Mouse (Mus musculus) embryonic facial prominence, embryonic 15.5 days (tissue): ENCODE measurements around the gene Pigg. TPM values are rescaled to one million over a fixed set of nuclear protein-coding genes. Genes with fewer than 3 reads are reported as not detected.
"Not testable (repeated sequence)": the region's sequence is repeated elsewhere in the genome, so short reads cannot be mapped to it uniquely, and the experiment has no call there.

Experiments
- ATAC-seq: fragments of 200-750 bp; cut with Nextera tagmentation; 2 replicates; pipeline ENCODE4 v1.8.0; 2017; ENCODE audit warnings: low read depth, moderate TSS enrichment; ENCODE audit not compliant: insufficient number of reproducible peaks, low FRiP score, low TSS enrichment
- H3K27ac ChIP-seq: fragments of 300-500 bp; sonication (generic); replicated peaks from 2 replicates; pipeline ENCODE4 v1.5.1; 2015; ENCODE audit warnings: mild to moderate bottlenecking, inconsistent platforms
- H3K27me3 ChIP-seq: fragments of 300-500 bp; sonication (generic); 2 replicates; pipeline ENCODE4 v1.6.1; 2015; ENCODE audit warnings: inconsistent platforms
- H3K36me3 ChIP-seq: fragments of 300-500 bp; sonication (generic); 2 replicates; pipeline ENCODE4 v1.6.1; 2015; ENCODE audit warnings: mild to moderate bottlenecking, inconsistent platforms
- H3K4me1 ChIP-seq: fragments of 300-500 bp; sonication (generic); 2 replicates; pipeline ENCODE4 v1.6.1; 2015; ENCODE audit warnings: inconsistent platforms
- H3K4me2 ChIP-seq: fragments of 300-500 bp; sonication (generic); replicated peaks from 2 replicates; pipeline ENCODE4 v1.6.1; 2015; ENCODE audit warnings: mild to moderate bottlenecking, inconsistent platforms
- H3K4me3 ChIP-seq: fragments of 300-500 bp; sonication (generic); replicated peaks from 2 replicates; pipeline ENCODE4 v1.5.1; 2015; ENCODE audit warnings: mild to moderate bottlenecking, inconsistent platforms
- H3K9ac ChIP-seq: fragments of 300-500 bp; sonication (generic); 2 replicates; pipeline ENCODE4 v1.6.1; 2015; ENCODE audit warnings: inconsistent platforms
- H3K9me3 ChIP-seq: fragments of 300-500 bp; sonication (generic); replicated peaks from 2 replicates; pipeline ENCODE4 v1.6.1; 2016; ENCODE audit warnings: inconsistent platforms
- WGBS: fragments of 180-500 bp; shearing (Covaris S2); methylation state at CpG from one replicate; pipeline ENCODE4 v1.1.7; 2015; 5-methylcytosine and 5-hydroxymethylcytosine counted together
- polyA plus RNA-seq: library from polyadenylated mRNA; unstranded; fragments of >200 nt; fragmentation: Nextera tagmentation; extraction: Ambion mirVana; gene quantifications from 2 replicates; pipeline ENCODE4 v1.2.1, GENCODE M21; 2015

Gene Pigg
- polyA plus RNA-seq = 5.4 and 5.9 TPM in 2 replicates

DNA sequence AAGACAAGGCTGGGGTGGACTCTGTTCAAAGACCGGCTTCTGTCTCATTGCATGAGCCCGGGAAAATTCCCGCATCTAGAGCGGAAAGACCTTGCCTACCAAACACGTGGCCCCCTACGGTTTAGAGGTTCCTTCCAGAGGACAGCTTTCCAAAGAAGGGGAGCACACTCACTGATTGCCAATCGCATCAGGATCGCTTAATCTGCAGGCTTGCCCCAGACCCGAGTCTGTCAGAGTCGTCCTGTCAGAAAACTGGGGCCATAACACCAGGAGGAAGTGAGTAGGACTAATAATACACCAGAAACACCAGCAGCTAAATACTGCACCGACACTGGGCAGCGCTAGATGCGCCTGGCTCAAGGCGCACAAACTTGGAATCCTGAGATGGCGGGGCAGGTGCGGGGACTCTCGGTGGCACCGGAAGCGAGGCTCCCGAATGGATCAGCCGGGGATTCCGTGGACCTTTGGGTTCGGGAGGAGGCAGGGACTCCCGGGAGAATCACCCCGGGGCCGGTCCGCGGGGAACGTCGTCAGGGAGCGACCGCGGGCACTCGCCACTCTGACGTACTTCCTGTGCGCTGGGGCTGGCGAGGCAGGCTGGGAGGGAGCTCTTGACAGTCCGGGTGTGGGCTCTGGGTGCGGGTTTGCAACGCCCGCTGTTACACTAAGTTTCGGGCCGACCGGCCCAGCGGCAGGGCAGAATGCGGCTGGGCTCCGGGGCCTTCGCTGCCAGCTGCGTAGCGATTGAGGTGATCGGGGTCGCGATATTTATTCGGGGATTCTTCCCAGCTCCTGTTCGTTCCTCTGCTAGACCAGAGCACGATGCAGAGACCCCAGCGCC lies at the start of gene Pigg:
Gene Pigg, plus strand, starts transcription at position 386 of the 841 bp plus-strand sequence.
- Histone ChIP-seq H3K36me3 (no peaks in the 10 kb centered on the region), H3K4me3 (peak within 1 kb of the TSS; percentile 82), H3K4me2 (peak within 1 kb of the TSS; percentile 74), H3K9ac (peak within 1 kb of the TSS; percentile 60), H3K4me1 (peaks cover 6% of the 10 kb centered on the region), H3K27me3 (no peaks in the 10 kb centered on the region), H3K9me3 (no peaks in the 10 kb centered on the region), H3K27ac (peak within 1 kb of the TSS; percentile 83)
- under 1% methylated on average over 57 of the region's 57 CpGs for WGBS
- peak; percentile 92 for ATAC-seq

DNA sequence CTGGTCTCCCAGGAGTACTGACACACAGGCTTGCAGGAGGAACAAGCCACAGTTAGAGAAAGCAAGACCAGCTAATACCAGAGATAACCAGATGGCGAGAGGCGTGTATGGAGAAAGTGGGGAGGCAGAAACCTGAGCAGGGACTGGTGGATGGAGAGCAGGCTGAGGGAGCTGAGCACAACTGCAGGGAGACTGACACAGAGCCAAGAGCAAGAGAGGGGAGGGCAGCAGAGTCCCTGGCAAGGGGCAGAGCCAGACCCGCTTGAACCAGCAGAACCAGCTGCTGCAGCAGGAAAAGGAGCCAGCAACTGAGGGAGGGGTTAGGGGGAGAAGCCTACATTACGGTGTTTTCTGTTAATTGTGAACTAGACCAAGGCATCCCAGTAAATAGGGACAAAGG lies 49.7 kb upstream of the Pigg start:
- no peak overlapping the region for H3K9ac ChIP-seq
- H3K27ac ChIP-seq = no peak overlapping the region
- no peaks in the 10 kb centered on the region for H3K36me3 ChIP-seq
- H3K4me2 ChIP-seq = 0 out of 2 replicates have a peak overlapping the region, but pooled peaks have one; percentile 6
- no peaks in the 10 kb centered on the region for H3K9me3 ChIP-seq
- WGBS = 17% methylated on average over 4 of the region's 4 CpGs
- ATAC-seq = peak; percentile 60; the same call in 1 of the 2 replicates
- no peak overlapping the region for H3K4me3 ChIP-seq
- H3K4me1 ChIP-seq = peaks cover 7% of the 10 kb centered on the region; the same call in 1 of the 2 replicates
- no peaks in the 10 kb centered on the region for H3K27me3 ChIP-seq

DNA sequence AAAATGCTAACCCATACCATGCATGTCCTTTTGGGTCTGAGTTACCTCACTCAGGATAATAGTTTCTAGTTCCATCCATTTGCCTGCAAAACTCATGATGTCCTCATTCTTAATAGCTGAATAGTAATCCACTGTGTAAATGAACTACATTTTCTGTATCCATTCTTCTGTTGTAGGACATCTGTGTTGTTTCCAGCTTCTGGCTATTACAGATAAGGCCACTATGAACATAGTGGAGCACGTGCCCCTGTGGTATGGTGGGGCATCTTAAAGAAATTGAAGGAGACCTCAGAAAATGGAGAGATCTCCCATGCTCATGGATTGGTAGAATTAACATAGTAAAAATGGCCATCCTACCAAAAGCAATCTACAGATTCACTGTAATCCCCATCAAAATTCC lies 48.6 kb upstream of the Pigg start:
- H3K9ac ChIP-seq, H3K4me3 ChIP-seq, H3K27ac ChIP-seq, H3K36me3 ChIP-seq, ATAC-seq, H3K4me2 ChIP-seq, H3K9me3 ChIP-seq, H3K27me3 ChIP-seq: not testable (repeated sequence)
- WGBS = 81% methylated on average over 1 of the region's 1 CpGs
- peaks cover 13% of the 10 kb centered on the region for H3K4me1 ChIP-seq

DNA sequence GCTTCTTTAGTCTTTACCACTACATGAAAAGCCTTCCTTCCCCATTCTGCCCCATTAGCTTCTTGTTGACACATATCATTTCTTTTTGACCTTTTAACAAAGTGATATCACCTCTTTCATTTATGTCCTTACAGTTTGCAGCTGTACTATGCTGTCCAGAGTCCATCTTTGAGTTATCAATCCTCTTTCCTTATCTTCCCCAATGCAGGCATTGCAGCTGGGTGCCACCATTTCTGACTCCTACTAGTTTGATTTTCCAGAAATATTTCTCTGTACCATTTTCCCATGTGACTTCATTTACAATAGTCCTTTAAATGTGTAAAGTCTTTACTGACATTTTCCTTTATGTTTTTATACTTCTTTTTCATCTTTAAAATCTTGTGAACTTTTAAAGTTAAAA lies 45.4 kb upstream of the Pigg start:
- H3K9me3 ChIP-seq = no peaks in the 10 kb centered on the region
- no peaks in the 10 kb centered on the region for H3K36me3 ChIP-seq
- no peak overlapping the region for H3K27ac ChIP-seq
- ATAC-seq = no peak
- H3K4me3 ChIP-seq = no peak overlapping the region
- H3K9ac ChIP-seq = no peak overlapping the region
- H3K4me1 ChIP-seq = peaks cover 28% of the 10 kb centered on the region
- H3K27me3 ChIP-seq = no peaks in the 10 kb centered on the region
- no peak overlapping the region for H3K4me2 ChIP-seq

DNA sequence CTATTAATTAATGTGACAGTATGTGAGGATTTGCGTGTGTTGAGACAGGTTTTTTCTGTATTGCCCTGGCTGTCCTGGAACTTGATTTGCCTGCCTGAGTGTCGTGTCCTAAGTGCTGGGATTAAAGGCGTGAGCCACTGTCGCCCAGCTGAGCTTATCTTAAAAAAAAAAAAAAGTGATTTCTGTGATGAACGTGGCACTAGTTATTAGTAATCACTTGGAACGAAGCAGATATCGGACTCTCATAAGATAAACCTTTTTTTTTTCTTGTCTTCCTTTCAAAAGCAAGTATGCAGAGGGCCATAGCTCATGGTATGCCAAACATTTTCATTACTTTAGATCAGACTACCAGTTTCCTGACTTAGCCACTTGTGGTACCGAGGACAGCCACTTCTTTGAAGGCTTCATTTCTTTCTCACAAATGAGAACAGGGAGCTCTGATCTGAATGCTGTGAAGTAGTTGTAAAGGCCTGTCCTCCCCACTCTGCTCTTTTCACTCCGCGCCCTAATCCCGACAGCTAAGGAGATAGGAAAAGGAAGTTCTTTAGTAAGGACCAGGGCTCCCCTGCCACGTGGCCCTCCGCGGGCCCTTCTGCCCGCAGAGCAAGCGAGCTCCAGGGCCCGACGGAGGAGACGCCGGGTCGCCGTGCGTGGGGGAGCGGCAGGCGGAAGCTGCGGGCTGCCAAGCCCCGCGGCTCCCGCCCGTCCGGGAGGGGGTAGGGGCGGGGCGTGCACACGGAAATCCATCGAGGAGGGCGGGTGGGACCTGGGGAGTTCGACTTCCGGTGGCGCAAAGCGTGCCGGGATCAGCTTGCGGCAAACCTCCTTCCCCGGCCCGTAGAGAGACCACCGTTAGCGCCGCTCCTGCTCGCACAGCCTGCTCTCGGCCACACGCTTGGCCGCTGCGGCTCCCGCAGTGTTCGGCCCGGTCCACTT lies 44.0 kb upstream of the Pigg start, which contains the start of gene Dr1:
Gene Dr1, plus strand, starts transcription at position 771 of the 936 bp plus-strand sequence.
- WGBS = 4% methylated on average over 50 of the region's 55 CpGs
- ATAC-seq = peak; percentile 99
- Histone ChIP-seq H3K27me3 (no peaks in the 10 kb centered on the region), H3K9me3 (no peaks in the 10 kb centered on the region), H3K36me3 (no peaks in the 10 kb centered on the region), H3K27ac (peak within 1 kb of the TSS; percentile 95), H3K4me1 (peaks cover 21% of the 10 kb centered on the region), H3K9ac (peak within 1 kb of the TSS; percentile 96), H3K4me3 (peak within 1 kb of the TSS; percentile 96), H3K4me2 (peak within 1 kb of the TSS; percentile 76)

DNA sequence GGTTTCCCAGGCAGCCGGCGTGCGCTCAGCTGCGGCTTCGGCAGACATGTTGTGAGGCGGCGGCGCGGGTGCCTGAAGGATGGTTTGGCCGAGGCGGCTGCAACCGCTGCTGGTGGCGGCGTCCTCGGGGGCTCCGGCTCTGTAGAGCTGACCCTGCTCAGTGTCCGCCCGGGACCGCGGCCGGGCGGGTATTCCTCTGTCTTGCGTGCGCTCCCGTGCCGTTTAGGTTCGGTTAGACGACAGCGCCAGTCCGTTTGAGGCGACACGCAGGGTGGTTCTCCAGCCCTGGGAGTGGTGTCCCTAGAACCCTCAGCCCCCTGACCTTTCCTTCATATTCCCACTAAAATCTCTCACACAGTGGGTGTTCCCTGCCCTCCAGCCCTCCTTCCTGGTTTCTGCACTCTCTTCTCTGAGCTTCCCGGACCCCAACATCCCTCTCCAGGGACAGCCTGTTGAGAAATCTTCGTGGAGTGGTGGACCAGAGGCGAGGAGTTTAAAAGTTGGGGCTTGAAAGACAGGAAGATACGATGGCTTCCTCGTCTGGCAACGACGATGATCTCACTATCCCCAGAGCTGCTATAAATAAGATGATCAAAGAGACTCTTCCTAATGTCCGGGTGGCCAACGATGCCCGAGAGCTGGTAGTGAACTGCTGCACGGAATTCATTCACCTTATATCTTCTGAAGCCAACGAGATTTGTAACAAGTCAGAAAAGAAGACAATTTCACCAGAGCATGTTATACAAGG lies 43.2 kb upstream of the Pigg start:
- no peaks in the 10 kb centered on the region for H3K9me3 ChIP-seq
- H3K27me3 ChIP-seq = no peaks in the 10 kb centered on the region
- H3K9ac ChIP-seq = peak overlapping the region; percentile 96
- H3K4me1 ChIP-seq = peaks cover 21% of the 10 kb centered on the region
- H3K36me3 ChIP-seq = 0 out of 2 replicates have a peak, but pooled peaks cover 2% of the 10 kb centered on the region
- H3K4me3 ChIP-seq = peak overlapping the region; percentile 96
- peak; percentile 41 for ATAC-seq
- H3K4me2 ChIP-seq = peak overlapping the region; percentile 76
- WGBS = under 1% methylated on average over 44 of the region's 44 CpGs
- H3K27ac ChIP-seq = peak overlapping the region; percentile 95

DNA sequence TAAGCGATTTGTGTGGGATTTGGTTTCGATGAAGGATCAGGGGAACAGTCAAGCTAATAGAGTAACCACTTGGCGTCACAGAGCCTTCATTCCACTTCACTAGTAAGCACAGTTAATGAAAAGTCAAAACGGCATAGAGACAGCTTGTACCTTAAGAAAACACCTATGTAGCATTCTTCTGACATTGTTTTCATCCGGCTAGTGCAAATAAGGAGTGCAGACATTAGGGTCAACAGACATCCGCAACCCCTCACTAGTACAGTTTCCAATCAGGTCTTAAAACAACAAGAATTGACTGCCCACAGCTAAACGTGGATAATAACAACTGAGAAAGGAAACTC lies 42.6 kb upstream of the Pigg start:
- ATAC-seq = no peak
- H3K9me3 ChIP-seq = no peaks in the 10 kb centered on the region
- WGBS = 6% methylated on average over 7 of the region's 7 CpGs

DNA sequence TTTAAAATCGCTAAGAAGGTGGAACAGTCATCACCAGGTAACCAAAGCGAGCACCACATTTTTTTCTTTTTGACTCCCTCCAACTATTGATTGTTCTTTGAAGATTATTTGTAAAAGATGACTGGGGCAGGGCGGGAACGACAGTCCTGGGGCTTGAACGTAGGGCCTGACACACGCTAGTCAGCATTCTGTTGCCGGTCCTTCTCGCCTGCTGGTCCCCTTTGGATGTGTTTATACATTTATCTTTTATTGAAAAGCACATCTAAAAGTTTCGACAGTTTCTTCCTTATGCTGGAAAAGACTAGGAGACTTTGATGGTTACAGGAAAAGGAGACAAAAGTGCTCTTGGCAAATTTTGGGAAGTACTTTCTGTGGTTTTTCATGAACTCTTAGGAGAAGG lies 42.0 kb upstream of the Pigg start:
- peak overlapping the region; percentile 76 for H3K4me2 ChIP-seq
- 0 out of 2 replicates have a peak, but pooled peaks cover 2% of the 10 kb centered on the region for H3K36me3 ChIP-seq
- 44% methylated on average over 9 of the region's 9 CpGs for WGBS
- H3K9ac ChIP-seq = peak overlapping the region; percentile 96; the same call in 1 of the 2 replicates
- H3K4me1 ChIP-seq = peaks cover 21% of the 10 kb centered on the region
- H3K27me3 ChIP-seq = no peaks in the 10 kb centered on the region
- no peaks in the 10 kb centered on the region for H3K9me3 ChIP-seq
- ATAC-seq = no peak
- H3K27ac ChIP-seq = no peak overlapping the region
- peak overlapping the region; percentile 96 for H3K4me3 ChIP-seq

More for the DNA sequence above, 42.6 kb upstream of the Pigg start:
- Histone ChIP-seq H3K4me3 (peak overlapping the region; percentile 96), H3K27me3 (no peaks in the 10 kb centered on the region), H3K27ac (no peak overlapping the region), H3K4me1 (peaks cover 21% of the 10 kb centered on the region), H3K4me2 (peak overlapping the region; percentile 76), H3K9ac (peak overlapping the region; percentile 96), H3K36me3 (0 out of 2 replicates have a peak, but pooled peaks cover 2% of the 10 kb centered on the region)

DNA sequence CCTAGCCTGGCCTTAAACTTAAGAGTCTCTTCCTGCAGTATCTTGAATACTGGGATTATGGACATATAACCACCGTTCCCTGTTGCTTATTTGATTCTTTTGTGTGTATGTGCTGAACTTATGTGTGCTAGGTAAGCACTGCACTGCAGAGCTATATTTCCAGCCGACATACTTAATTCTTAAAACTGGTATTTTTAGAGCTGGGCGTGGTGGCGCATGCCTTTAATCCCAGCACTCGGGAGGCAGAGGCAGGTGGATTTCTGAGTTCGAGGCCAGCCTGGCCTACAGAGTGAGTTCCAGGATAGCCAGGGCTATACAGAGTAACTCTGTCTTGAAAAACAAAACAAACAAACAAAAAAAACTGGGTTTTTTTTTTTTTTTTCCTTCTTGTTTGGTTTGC lies 41.1 kb upstream of the Pigg start:
- not testable (repeated sequence) for H3K9me3 ChIP-seq, H3K27me3 ChIP-seq, ATAC-seq, H3K36me3 ChIP-seq, H3K4me3 ChIP-seq, H3K27ac ChIP-seq, H3K9ac ChIP-seq
- Histone ChIP-seq H3K4me2 (peak overlapping the region; percentile 37; the same call in 1 of the 2 replicates), H3K4me1 (peaks cover 21% of the 10 kb centered on the region)
- WGBS = 82% methylated on average over 6 of the region's 6 CpGs

DNA sequence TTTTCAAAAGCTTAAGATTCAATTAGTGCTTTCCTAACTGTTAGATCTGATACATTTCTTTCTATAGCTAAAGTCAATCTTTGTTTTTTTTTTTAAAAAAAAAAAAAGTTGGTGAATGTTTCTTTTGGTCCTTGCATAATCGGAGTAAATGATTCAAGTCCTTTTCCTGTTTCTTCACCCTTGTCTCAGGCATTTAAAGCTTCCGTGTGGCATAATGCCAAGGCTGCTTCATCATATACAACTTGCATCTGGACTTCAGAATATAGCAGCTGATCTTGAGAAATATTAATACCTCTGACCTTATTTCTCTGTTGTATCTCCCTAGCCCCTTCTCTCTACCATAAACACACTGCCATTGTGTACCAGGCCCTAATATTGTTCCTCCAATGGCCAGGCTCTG lies 25.5 kb upstream of the Pigg start:
- H3K27me3 ChIP-seq = no peaks in the 10 kb centered on the region
- no peak overlapping the region for H3K4me3 ChIP-seq
- H3K36me3 ChIP-seq = no peaks in the 10 kb centered on the region
- no peak overlapping the region for H3K27ac ChIP-seq
- no peak for ATAC-seq
- no peak overlapping the region for H3K9ac ChIP-seq
- no peak overlapping the region for H3K4me2 ChIP-seq
- H3K9me3 ChIP-seq = no peaks in the 10 kb centered on the region
- H3K4me1 ChIP-seq = no peaks in the 10 kb centered on the region
- 81% methylated on average over 2 of the region's 2 CpGs for WGBS
